Mouse (Mus musculus) ES-Bruce4 (cell line): Measurements from ENCODE around the gene Rgs12. TPM values are rescaled to one million over a fixed set of nuclear protein-coding genes. Genes with fewer than 3 reads are reported as not detected.
A peak's percentile ranks its signal among the peaks of the same experiment; 100 is the strongest.

Experiments used
- H3K27ac ChIP-seq: 2 replicates; pipeline ENCODE4 v1.5.1; 2012; ENCODE audit warnings: low read length, inconsistent platforms; ENCODE audit not compliant: insufficient read depth
- H3K27me3 ChIP-seq: 2 replicates; pipeline ENCODE4 v1.6.1; 2012; ENCODE audit warnings: mild to moderate bottlenecking, low read length, inconsistent platforms; ENCODE audit not compliant: control insufficient read depth, poor library complexity, insufficient read depth, severe bottlenecking
- H3K36me3 ChIP-seq: 2 replicates; pipeline ENCODE4 v1.6.1; 2012; ENCODE audit warnings: inconsistent platforms, mild to moderate bottlenecking, low read length, moderate library complexity; ENCODE audit not compliant: control insufficient read depth, poor library complexity, insufficient read depth, severe bottlenecking
- H3K4me1 ChIP-seq: one replicate; pipeline ENCODE4 v1.8.1; 2011; ENCODE audit warnings: low read length; ENCODE audit not compliant: control insufficient read depth, insufficient read depth
- H3K4me3 ChIP-seq: 2 replicates; pipeline ENCODE4 v1.5.1; 2011; ENCODE audit warnings: low read depth, mild to moderate bottlenecking, low read length
- H3K9ac ChIP-seq: 2 replicates; pipeline ENCODE4 v1.6.1; 2012; ENCODE audit warnings: low read depth, mild to moderate bottlenecking, inconsistent platforms; ENCODE audit not compliant: poor library complexity, severe bottlenecking
- H3K9me3 ChIP-seq: replicated peaks from 2 replicates; pipeline ENCODE4 v1.6.1; 2012; ENCODE audit warnings: mild to moderate bottlenecking, low read length, inconsistent platforms; ENCODE audit not compliant: control insufficient read depth, poor library complexity, insufficient read depth, severe bottlenecking
- CTCF ChIP-seq: IDR thresholded peaks from one replicate; pipeline ENCODE4 v1.8.1; 2011; ENCODE audit warnings: low read depth, low read length
- EP300 ChIP-seq: IDR thresholded peaks from 2 replicates; pipeline ENCODE4 v1.6.1; 2011; ENCODE audit warnings: low read depth, low read length; ENCODE audit not compliant: insufficient read depth
- POLR2A ChIP-seq: IDR thresholded peaks from one replicate; pipeline ENCODE4 v1.8.1; 2011; ENCODE audit warnings: low read length; ENCODE audit not compliant: insufficient read depth
- polyA plus RNA-seq: library from polyadenylated mRNA; stranded (reverse); fragments of >200 nt; gene quantifications from 2 replicates; pipeline ENCODE4 v1.2.4, GENCODE M21; 2011; ENCODE audit warnings: low read depth; ENCODE audit not compliant: missing spikeins, insufficient read depth, insufficient read length

Gene Rgs12
- polyA plus RNA-seq, 1 experiment, result 23.4 TPM

DNA sequence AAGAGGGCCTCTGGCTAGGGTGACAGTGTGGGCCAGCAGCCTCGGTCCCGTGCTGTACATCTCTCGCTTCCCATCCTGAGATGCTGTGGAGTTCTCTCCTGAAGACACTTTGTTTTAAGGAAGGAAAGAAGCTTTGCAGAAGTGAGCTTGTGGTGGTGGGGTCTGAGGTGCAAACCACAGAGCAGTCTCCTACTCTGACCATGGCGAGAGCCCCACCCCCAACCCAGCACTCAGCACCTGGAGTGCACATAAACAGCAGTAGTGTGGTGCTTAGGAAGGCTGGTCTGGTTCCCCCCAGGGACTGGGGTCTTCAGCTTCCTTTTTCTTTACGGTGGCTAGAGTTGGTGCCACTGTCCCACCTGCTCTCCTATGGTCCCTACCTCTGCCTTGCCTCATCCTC is 85.9 kb downstream of the Rgs12 start:
- H3K9me3 ChIP-seq, result no peaks in the 10 kb centered on the region
- H3K36me3 ChIP-seq, result no peaks in the 10 kb centered on the region
- no peak overlapping the region for H3K27ac ChIP-seq
- TF ChIP-seq POLR2A (no peak), EP300 (no peak), CTCF (no peak)
- H3K4me3 ChIP-seq, result no peak overlapping the region
- H3K9ac ChIP-seq, result no peak overlapping the region
- no peaks in the 10 kb centered on the region for H3K4me1 ChIP-seq
- no peaks in the 10 kb centered on the region for H3K27me3 ChIP-seq

DNA sequence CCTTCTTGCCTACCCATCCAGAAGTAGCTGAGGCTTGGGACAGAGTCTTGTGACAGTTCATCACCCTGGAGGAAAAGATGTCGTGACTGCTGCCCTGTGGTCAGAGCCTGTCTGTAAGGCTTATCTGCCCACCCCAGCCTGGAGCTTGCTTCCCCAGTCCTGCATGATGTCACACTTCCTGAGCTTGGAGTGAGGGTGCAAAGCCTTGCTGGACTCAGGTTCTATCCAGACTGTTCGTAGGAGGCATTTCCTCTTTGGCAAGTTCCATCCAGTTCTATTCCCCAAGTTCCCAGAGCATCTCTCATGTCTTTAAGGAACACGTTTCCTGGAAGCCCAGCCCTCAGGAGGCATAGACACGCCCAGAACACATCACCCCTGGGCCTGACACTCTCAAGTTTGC is 86.5 kb downstream of the Rgs12 start:
- Histone ChIP-seq H3K27ac (no peak overlapping the region), H3K9me3 (no peaks in the 10 kb centered on the region), H3K36me3 (no peaks in the 10 kb centered on the region), H3K4me3 (no peak overlapping the region), H3K27me3 (no peaks in the 10 kb centered on the region), H3K9ac (no peak overlapping the region), H3K4me1 (no peaks in the 10 kb centered on the region)
- TF ChIP-seq EP300, result no peak
- no peak for TF ChIP-seq CTCF
- no peak for TF ChIP-seq POLR2A

DNA sequence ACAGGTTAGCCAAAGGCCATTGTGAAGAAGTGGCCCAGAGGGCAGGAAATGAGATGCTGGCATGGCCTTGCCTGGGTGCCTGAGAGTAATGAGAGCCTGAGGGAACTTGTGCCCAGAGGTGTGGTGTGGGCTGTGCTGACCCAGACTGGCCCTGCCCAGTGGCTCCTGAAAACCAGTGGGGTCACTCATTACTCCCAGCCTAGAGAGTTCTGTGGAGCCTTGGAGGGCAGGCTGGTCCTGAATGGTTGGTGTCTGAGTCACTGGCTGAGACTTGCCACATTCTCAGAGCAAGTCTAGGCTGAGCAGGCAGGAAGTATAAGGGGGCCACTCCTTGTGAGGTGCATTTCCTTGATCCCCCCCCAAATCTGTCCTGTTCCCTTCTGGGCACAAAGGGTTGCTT is 88.2 kb downstream of the Rgs12 start:
- H3K27ac ChIP-seq, result no peak overlapping the region
- no peaks in the 10 kb centered on the region for H3K9me3 ChIP-seq
- no peaks in the 10 kb centered on the region for H3K36me3 ChIP-seq
- TF ChIP-seq POLR2A (no peak), EP300 (no peak), CTCF (no peak)
- no peaks in the 10 kb centered on the region for H3K4me1 ChIP-seq
- H3K27me3 ChIP-seq, result no peaks in the 10 kb centered on the region
- H3K9ac ChIP-seq, result no peak overlapping the region
- no peak overlapping the region for H3K4me3 ChIP-seq

DNA sequence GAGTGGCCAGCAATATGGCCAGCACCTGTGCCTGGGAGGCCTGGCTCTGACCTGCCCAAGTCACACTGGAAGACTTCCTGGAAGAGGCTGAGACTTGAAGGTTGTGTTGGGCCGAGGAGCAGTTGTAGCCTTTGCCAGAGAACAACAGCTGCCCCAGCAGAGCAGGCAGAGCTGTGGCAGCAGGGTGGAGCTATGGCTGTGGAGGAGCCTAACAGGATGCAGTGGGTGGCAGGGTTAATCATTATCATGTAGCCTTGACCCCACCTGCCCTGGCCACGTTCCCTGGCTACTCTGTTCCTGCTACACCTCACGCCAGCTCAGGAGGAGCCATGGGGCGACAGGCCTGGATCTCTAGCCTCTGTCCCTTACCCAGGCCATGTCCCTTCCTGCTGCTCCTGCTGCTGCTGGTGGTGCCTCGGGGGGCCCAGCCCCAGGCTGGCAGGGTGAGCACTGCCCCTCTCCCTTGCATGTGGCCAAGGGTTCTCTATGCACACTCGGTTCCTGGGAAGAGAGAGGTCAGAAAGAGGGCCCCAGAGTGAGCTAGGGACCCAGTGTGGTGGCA is 92.1 kb downstream of the Rgs12 start, which contains the start of gene Hgfac:
Hgfac (plus strand) TSS at position 242 of the 562 bp plus-strand sequence.
- TF ChIP-seq CTCF, result no peak
- H3K27me3 ChIP-seq, result no peaks in the 10 kb centered on the region
- no peaks in the 10 kb centered on the region for H3K36me3 ChIP-seq
- no peaks in the 10 kb centered on the region for H3K4me1 ChIP-seq
- H3K4me3 ChIP-seq, result no peak within 1 kb of the TSS
- H3K9ac ChIP-seq, result no peak within 1 kb of the TSS
- no peaks in the 10 kb centered on the region for H3K9me3 ChIP-seq
- H3K27ac ChIP-seq, result no peak within 1 kb of the TSS

DNA sequence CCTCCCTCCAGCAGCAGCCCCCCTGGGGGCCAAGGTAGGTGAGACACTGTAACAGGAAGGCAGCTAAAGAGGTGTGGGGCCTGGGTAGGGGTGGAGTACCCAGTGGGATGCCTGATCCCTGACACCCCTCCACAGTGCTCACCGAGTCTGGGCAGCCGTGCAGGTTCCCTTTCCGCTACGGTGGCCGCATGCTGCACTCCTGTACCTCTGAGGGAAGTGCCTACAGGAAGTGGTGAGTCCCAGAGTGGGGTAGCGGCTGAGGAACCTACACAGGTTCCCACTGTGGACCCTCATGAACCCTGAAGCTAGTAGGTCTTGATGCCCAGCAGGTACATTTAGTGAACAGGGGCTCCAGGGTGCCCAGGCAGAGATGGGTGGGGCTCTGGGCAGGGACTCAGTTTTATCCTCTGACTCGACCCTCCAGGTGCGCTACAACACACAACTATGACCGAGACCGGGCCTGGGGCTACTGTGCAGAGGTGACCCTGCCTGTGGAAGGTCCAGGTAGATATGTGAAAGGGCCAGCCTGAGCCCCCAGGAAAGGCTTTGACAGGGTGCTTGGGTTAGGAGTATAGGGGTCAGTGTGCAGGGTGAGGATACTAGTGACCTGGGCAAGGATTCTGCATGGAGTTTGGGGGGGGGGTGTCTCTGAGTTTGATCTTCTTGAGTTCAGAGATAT is 93.3 kb downstream of the Rgs12 start:
- TF ChIP-seq CTCF, result no peak
- TF ChIP-seq EP300, result no peak
- no peak for TF ChIP-seq POLR2A

DNA sequence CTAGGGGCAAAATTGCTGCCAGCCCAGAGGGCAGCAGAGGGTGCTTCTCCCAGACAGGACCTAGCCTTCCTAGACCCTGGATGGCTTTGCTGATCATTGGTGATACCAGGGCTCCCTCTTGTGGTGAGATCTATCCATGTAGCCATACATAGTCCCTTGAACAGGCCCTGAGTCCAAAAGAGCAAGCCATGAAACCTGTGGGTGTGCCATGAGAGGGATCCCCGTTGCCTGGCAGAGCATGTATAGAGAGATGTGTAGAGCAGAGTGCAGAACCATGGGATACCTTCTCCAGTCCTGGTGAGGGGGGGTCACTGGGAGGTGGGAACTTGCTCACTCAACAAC is 93.8 kb downstream of the Rgs12 start:
- Histone ChIP-seq H3K27me3 (no peaks in the 10 kb centered on the region), H3K9ac (no peak overlapping the region), H3K9me3 (no peaks in the 10 kb centered on the region), H3K27ac (no peak overlapping the region), H3K4me1 (no peaks in the 10 kb centered on the region), H3K36me3 (no peaks in the 10 kb centered on the region), H3K4me3 (no peak overlapping the region)
- TF ChIP-seq EP300, result no peak
- no peak for TF ChIP-seq POLR2A
- peak; percentile 73 for TF ChIP-seq CTCF

More for the DNA sequence above, 93.3 kb downstream of the Rgs12 start:
- Histone ChIP-seq H3K9ac (no peak overlapping the region), H3K27ac (no peak overlapping the region), H3K9me3 (no peaks in the 10 kb centered on the region), H3K4me3 (no peak overlapping the region), H3K27me3 (no peaks in the 10 kb centered on the region), H3K36me3 (no peaks in the 10 kb centered on the region), H3K4me1 (no peaks in the 10 kb centered on the region)
